Mouse (Mus musculus) heart, embryonic 13.5 days (tissue): Measurements from ENCODE around the gene D430019H16Rik. TPM values are rescaled to one million over a fixed set of nuclear protein-coding genes. Genes with fewer than 3 reads are reported as not detected.

Experiments
- ATAC-seq: fragments of 200-750 bp; cut with Nextera tagmentation; 2 replicates; pipeline ENCODE4 v1.8.0; 2017; ENCODE audit warnings: moderate TSS enrichment; ENCODE audit not compliant: insufficient number of reproducible peaks, low FRiP score, low TSS enrichment; ENCODE audit errors: extremely low read depth
- H3K27ac ChIP-seq: fragments of 300-500 bp; sonication (generic); replicated peaks from 2 replicates; pipeline ENCODE4 v1.5.1; 2015; ENCODE audit warnings: moderate library complexity, mild to moderate bottlenecking, inconsistent platforms
- H3K27me3 ChIP-seq: fragments of 300-500 bp; sonication (generic); replicated peaks from 2 replicates; pipeline ENCODE4 v1.6.1; 2015; ENCODE audit warnings: mild to moderate bottlenecking, inconsistent platforms
- H3K36me3 ChIP-seq: fragments of 300-500 bp; sonication (generic); 2 replicates; pipeline ENCODE4 v1.6.1; 2015; ENCODE audit warnings: mild to moderate bottlenecking, inconsistent platforms
- H3K4me1 ChIP-seq: fragments of 300-500 bp; sonication (generic); 2 replicates; pipeline ENCODE4 v1.6.1; 2015; ENCODE audit warnings: inconsistent platforms
- H3K4me2 ChIP-seq: fragments of 300-500 bp; sonication (generic); 2 replicates; pipeline ENCODE4 v1.6.1; 2015; ENCODE audit warnings: inconsistent platforms, mild to moderate bottlenecking, moderate library complexity
- H3K4me3 ChIP-seq: fragments of 300-500 bp; sonication (generic); 2 replicates; pipeline ENCODE4 v1.5.1; 2015; ENCODE audit warnings: moderate library complexity, mild to moderate bottlenecking, inconsistent platforms
- H3K9ac ChIP-seq: fragments of 300-500 bp; sonication (generic); 2 replicates; pipeline ENCODE4 v1.6.1; 2015; ENCODE audit warnings: inconsistent platforms, mild to moderate bottlenecking, moderate library complexity
- H3K9me3 ChIP-seq: fragments of 300-500 bp; sonication (generic); 2 replicates; pipeline ENCODE4 v1.6.1; 2016; ENCODE audit warnings: inconsistent platforms
- WGBS: fragments of 180-500 bp; shearing (Covaris S2); methylation state at CpG from one replicate; pipeline ENCODE4 v1.1.7; 2015; ENCODE audit warnings: mixed read lengths; 5-methylcytosine and 5-hydroxymethylcytosine counted together
- polyA plus RNA-seq: library from polyadenylated mRNA; unstranded; fragments of >200 nt; fragmentation: Nextera tagmentation; extraction: Ambion mirVana; gene quantifications from 2 replicates; pipeline ENCODE4 v1.2.1, GENCODE M21; 2015

D430019H16Rik gene
- polyA plus RNA-seq, 1 experiment from 2014 or later, result 0.72 TPM

DNA sequence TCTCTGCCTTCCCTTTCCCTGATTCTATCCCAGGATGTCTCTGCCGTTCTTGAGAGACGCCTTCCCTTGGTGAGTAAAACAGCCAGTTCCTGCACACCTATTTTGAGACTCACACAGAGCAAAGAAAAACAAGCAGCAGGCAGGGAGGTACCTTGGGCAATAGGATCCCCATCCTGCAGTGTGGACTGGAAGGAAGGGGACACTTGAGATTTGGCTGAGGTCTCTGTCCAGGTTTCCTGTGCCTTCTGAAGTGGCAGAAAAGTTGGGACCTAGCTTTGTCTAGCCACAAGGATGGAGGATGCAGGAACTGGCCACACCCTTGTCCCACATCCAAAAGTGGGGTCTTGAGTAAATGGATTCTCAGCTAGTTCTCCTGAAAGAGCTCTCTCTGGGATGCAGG lies 66.2 kb downstream of the D430019H16Rik start:
- Histone ChIP-seq H3K9me3 (peaks cover 6% of the 10 kb centered on the region), H3K9ac (no peak overlapping the region), H3K36me3 (no peaks in the 10 kb centered on the region), H3K27me3 (peaks cover 33% of the 10 kb centered on the region), H3K4me1 (peaks cover 55% of the 10 kb centered on the region), H3K4me3 (no peak overlapping the region), H3K27ac (peak overlapping the region; percentile 65), H3K4me2 (no peak overlapping the region)
- WGBS, result 68% methylated on average over 2 of the region's 2 CpGs
- no peak for ATAC-seq

DNA sequence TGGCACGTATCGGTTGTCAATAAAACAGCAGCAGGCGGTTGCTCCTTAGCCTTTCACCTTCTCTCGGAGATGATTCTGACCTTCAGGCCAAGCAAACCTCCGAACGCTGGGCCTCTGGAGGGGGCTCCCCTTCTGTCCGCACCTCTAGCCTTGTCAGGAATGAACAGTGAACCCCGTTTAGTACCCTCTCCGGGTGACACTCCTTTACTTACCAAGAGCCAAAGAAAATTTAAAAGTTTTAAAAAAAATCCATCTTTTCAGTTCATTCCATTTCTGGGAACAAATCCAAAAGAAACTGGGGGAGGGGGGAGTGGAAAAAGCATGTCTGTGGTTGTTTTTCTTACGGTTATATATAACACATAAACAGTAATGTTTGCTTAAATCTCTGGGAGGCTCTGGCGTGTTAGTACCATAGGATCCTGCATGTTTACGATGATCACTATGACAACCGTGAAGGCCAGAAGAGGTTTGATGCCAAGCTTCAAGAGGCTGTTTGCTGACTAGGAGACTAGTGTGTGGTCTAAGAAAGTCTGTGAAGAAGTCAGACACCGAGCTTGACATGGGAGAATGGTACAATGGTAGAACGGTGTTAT lies 67.6 kb downstream of the D430019H16Rik start:
- Histone ChIP-seq H3K4me1 (peaks cover 55% of the 10 kb centered on the region), H3K27ac (no peak overlapping the region), H3K36me3 (no peaks in the 10 kb centered on the region), H3K9ac (no peak overlapping the region), H3K27me3 (peaks cover 22% of the 10 kb centered on the region), H3K4me2 (no peak overlapping the region), H3K9me3 (peaks cover 6% of the 10 kb centered on the region), H3K4me3 (no peak overlapping the region)
- no peak for ATAC-seq
- WGBS, result 48% methylated on average over 15 of the region's 15 CpGs

DNA sequence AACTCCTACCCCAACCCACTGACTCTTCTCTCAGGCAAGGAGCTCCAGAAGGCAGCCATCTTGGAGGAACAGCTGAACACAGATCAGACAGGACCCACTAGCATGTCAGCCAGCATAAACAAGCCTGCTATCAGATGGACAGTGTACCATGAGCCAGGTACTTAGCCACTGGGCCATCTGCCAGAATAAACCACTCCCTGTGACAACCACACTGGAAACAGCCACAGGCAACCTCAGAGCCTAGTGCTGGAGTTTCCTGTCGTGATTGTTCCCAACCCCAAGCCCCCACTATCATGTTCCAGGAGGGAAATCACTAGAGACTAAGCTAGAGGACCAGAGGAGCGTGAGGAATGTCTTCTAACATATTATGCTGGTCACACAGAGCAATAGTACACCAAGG lies 70.1 kb downstream of the D430019H16Rik start:
- H3K27ac ChIP-seq, result no peak overlapping the region
- peaks cover 14% of the 10 kb centered on the region for H3K27me3 ChIP-seq
- no peaks in the 10 kb centered on the region for H3K36me3 ChIP-seq
- H3K4me1 ChIP-seq, result peaks cover 43% of the 10 kb centered on the region
- ATAC-seq, result no peak
- 38% methylated on average over 2 of the region's 2 CpGs for WGBS
- H3K4me2 ChIP-seq, result no peak overlapping the region
- no peak overlapping the region for H3K4me3 ChIP-seq
- H3K9me3 ChIP-seq, result peaks cover 6% of the 10 kb centered on the region
- H3K9ac ChIP-seq, result no peak overlapping the region

DNA sequence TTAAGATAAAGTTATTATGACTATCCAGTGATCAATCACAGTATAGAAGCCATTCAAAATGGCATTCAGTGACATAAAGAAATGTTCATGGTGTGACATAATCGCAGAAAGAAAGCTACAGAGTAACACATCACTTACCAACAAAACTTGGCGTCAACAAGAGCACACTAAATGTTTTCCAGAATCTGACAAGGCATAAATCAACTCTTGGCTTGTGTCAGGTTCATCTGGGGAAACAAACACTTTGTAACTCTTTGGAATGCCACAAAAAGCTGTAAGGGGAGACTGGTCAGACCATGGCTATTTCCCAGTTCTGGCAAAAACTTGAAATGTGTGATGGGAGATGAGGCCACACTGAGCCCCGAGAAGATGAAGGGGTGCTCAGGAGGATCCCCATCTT lies 72.5 kb downstream of the D430019H16Rik start:
- Histone ChIP-seq H3K27ac (no peak overlapping the region), H3K4me1 (peaks cover 27% of the 10 kb centered on the region), H3K27me3 (peaks cover 13% of the 10 kb centered on the region), H3K4me2 (no peak overlapping the region), H3K36me3 (no peaks in the 10 kb centered on the region), H3K9me3 (peaks cover 10% of the 10 kb centered on the region), H3K9ac (no peak overlapping the region), H3K4me3 (no peak overlapping the region)
- ATAC-seq, result no peak
- WGBS, result 78% methylated on average over 3 of the region's 3 CpGs

DNA sequence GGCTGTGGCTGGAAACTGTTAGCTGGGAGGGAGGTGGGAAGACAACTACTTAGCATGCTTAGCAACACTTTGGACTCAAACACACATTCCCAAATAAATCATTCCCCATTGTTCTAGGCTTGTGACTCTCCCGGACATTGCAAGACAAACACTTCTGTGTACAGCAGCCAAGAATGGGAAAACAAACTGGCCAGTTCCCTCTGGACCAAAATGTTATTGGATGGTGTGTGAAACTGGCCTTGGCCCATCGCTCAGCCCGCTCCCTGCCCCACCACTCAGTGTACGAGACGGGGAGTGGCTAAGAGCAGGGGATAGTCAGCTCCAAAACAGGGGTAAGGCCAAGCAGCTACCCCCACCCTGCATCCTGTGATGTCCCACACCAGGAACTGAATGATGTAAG lies 73.2 kb downstream of the D430019H16Rik start:
- no peak overlapping the region for H3K4me2 ChIP-seq
- no peak overlapping the region for H3K27ac ChIP-seq
- peaks cover 20% of the 10 kb centered on the region for H3K27me3 ChIP-seq
- no peaks in the 10 kb centered on the region for H3K36me3 ChIP-seq
- WGBS, result 64% methylated on average over 5 of the region's 5 CpGs
- H3K4me3 ChIP-seq, result no peak overlapping the region
- peaks cover 20% of the 10 kb centered on the region for H3K4me1 ChIP-seq
- no peak overlapping the region for H3K9ac ChIP-seq
- no peak for ATAC-seq
- H3K9me3 ChIP-seq, result peaks cover 10% of the 10 kb centered on the region

DNA sequence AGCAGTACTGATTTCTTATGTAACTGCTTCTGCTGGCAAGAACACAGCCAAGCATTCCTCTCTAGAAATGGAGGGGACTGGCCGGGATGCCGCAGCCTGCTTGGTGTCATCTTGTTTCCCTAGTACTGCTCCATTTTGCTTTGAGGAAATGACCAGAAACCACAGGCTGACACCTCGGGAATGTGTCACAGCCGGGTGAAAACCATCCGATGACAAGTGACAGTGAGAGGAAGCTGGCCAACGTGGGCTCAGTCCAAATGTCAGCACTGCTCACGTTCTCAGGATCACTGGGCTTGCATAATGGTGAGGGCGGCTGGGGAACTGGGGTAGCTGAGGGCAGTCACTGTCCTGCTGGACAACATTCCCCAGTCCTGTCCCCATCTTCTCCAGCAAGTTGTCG lies 75.9 kb downstream of the D430019H16Rik start:
- peaks cover 4% of the 10 kb centered on the region; the same call in 1 of the 2 replicates for H3K9me3 ChIP-seq
- no peaks in the 10 kb centered on the region for H3K36me3 ChIP-seq
- no peak for ATAC-seq
- peaks cover 8% of the 10 kb centered on the region; the same call in 1 of the 2 replicates for H3K4me1 ChIP-seq
- no peak overlapping the region for H3K9ac ChIP-seq
- peaks cover 32% of the 10 kb centered on the region for H3K27me3 ChIP-seq
- H3K4me3 ChIP-seq, result no peak overlapping the region
- H3K4me2 ChIP-seq, result no peak overlapping the region
- H3K27ac ChIP-seq, result no peak overlapping the region
- WGBS, result 35% methylated on average over 9 of the region's 9 CpGs

DNA sequence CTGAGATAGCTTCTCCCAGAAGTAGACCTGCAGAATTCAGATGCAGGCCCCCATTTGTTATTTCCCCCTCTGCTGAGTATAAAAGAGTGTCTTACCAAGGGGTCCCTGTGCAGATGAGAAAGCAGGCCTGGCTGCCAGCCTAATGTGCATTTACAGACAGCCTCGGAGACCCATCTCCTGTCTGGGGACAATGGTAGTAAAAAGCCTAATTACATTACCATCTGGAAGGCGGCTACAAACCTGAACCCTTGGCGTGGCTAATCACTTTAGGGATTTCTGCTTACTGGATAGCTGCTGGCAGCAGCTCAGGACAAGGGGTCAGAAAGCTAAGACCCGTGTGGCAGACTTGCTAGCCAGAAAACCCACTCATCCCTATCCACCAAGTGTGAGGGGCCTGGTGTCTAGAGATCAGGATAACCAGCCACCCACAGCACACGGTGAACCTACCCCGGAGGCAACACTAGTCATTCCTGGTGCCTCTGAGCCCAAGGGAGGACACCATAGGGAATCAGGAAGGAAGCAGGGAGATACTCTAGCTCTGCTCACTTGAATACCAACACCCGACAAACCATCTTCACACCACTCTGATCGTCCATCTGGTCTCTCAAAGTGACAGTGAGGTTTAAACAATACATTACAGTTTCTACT lies 78.2 kb downstream of the D430019H16Rik start:
- H3K4me3 ChIP-seq, result no peak overlapping the region
- peaks cover 10% of the 10 kb centered on the region; the same call in 1 of the 2 replicates for H3K4me1 ChIP-seq
- peaks cover 30% of the 10 kb centered on the region for H3K27me3 ChIP-seq
- peaks cover 4% of the 10 kb centered on the region; the same call in 1 of the 2 replicates for H3K9me3 ChIP-seq
- ATAC-seq, result no peak
- 63% methylated on average over 8 of the region's 8 CpGs for WGBS
- H3K36me3 ChIP-seq, result no peaks in the 10 kb centered on the region
- no peak overlapping the region for H3K9ac ChIP-seq
- no peak overlapping the region for H3K27ac ChIP-seq
- H3K4me2 ChIP-seq, result no peak overlapping the region

DNA sequence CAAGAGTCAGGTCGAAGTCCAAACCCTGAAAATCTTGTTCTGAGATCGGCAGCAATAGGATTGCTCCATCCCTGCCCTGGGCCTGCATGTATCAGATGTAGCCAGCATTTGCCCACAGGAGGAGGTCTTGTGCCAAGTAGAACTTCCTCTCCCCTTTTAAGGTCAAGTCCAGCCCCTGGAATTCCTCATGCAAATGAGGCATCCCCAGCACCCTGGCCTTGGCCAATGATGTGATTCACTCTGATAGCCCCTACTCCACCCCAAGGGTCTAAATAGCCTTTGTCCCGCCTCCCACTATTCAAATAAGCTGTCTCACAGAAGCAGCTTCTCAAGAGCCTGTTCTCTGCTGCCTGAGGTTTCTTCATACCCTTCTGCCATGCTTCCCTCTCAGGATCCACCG lies 81.2 kb downstream of the D430019H16Rik start:
- no peak for ATAC-seq
- no peak overlapping the region for H3K9ac ChIP-seq
- WGBS, result 81% methylated on average over 4 of the region's 4 CpGs

DNA sequence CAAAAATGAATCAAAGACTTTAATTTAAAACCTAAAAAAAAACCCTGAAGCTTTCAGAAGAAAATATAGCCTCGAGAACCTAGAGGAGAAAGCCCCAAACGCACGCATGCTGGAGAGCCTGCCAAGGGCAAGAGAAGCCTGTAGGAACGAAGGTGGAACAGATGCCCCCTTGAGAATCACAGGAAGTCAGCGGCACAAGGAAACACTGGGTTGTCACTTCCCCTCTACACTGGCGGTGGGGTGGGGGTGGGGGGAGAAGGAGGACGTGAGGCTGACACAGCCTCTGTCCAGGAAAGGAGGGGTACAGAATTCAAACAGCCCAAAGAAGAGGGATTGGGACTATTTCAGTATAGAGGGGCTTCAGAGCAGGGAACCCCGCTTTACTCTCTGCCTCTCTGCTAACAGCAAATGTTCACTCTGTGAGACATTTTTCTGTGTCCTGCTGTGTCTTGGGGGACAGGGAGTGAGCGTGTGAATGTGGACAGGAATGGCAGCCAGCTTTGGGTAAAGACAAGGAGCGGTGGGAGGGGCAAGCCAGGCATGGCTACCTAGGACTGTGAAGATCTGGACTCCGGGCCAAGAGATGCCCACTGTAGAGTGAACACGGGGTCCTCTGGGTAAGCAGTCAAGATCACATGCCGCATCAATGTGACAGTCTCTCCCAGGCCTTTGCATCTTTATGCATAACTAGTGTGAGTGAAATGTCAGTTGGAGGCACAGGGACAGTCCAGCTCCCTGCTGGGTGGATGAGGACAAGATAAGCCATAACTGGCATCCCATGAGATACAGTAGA lies 82.5 kb downstream of the D430019H16Rik start:
- no peaks in the 10 kb centered on the region for H3K36me3 ChIP-seq
- ATAC-seq, result no peak

More for the DNA sequence above, 81.2 kb downstream of the D430019H16Rik start:
- H3K36me3 ChIP-seq, result no peaks in the 10 kb centered on the region
- H3K9me3 ChIP-seq, result no peaks in the 10 kb centered on the region
- no peak overlapping the region for H3K27ac ChIP-seq
- peaks cover 27% of the 10 kb centered on the region for H3K27me3 ChIP-seq
- peaks cover 3% of the 10 kb centered on the region; the same call in 1 of the 2 replicates for H3K4me1 ChIP-seq
- H3K4me3 ChIP-seq, result no peak overlapping the region
- no peak overlapping the region for H3K4me2 ChIP-seq

DNA sequence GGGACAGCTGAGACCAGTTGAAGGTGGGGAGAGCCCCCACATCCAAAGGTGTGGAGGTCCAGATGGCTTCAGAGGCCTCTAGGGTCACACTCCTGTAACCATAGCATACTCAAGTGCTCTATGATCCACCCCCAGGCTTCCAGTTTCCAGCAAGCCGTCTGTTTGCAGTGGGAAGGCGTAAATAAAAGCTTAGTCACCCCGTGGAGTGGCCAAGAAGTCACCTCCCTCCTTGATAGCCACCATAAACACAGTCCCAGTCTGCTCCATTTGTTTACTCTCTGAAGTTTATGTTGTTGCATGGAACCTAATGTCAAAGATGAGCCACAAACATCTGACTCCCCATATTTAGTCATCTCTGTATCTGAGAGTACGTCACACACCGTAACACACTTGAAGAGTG lies 83.5 kb downstream of the D430019H16Rik start:
- peaks cover 2% of the 10 kb centered on the region; the same call in 1 of the 2 replicates for H3K4me1 ChIP-seq
- H3K4me3 ChIP-seq, result no peak overlapping the region
- 51% methylated on average over 5 of the region's 5 CpGs for WGBS
- no peak overlapping the region for H3K9ac ChIP-seq
- H3K27me3 ChIP-seq, result peaks cover 21% of the 10 kb centered on the region
- no peak overlapping the region for H3K27ac ChIP-seq
- H3K4me2 ChIP-seq, result no peak overlapping the region
- H3K36me3 ChIP-seq, result no peaks in the 10 kb centered on the region
- no peak for ATAC-seq
- H3K9me3 ChIP-seq, result no peaks in the 10 kb centered on the region

More for the DNA sequence above, 82.5 kb downstream of the D430019H16Rik start:
- Histone ChIP-seq H3K27ac (no peak overlapping the region), H3K9me3 (no peaks in the 10 kb centered on the region), H3K4me3 (no peak overlapping the region), H3K27me3 (peaks cover 24% of the 10 kb centered on the region), H3K4me2 (no peak overlapping the region), H3K4me1 (peaks cover 2% of the 10 kb centered on the region; the same call in 1 of the 2 replicates), H3K9ac (no peak overlapping the region)
- 62% methylated on average over 13 of the region's 13 CpGs for WGBS

DNA sequence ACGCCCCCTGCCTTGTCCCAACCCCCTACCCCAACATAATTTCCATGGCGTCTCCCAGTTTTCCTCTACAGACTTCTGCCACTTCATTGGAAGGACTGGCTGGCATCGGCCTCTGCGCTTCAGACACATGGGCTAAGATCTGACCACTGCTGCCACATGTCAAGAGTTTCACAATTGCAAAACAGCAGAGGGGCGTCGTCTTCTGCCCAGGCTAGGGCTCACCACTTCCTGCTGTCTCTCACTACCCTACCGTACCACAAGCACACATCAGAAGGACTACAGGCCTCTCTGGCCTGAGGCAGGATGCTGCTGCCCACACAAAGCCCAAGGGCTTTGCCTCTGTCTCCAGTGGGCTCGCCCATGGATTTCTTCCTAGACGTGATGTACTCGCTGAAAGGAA lies 86.0 kb downstream of the D430019H16Rik start:
- no peaks in the 10 kb centered on the region for H3K36me3 ChIP-seq
- no peaks in the 10 kb centered on the region for H3K9me3 ChIP-seq
- ATAC-seq, result no peak
- peaks cover 30% of the 10 kb centered on the region; the same call in 1 of the 2 replicates for H3K27me3 ChIP-seq
- H3K9ac ChIP-seq, result no peak overlapping the region
- 88% methylated on average over 10 of the region's 10 CpGs for WGBS
- H3K27ac ChIP-seq, result no peak overlapping the region
- no peak overlapping the region for H3K4me3 ChIP-seq
- peaks cover 6% of the 10 kb centered on the region for H3K4me1 ChIP-seq
- H3K4me2 ChIP-seq, result no peak overlapping the region
